Mouse (Mus musculus) midbrain, embryonic 16.5 days (tissue): Measurements from ENCODE around the gene Map4k4. TPM values are rescaled to one million over a fixed set of nuclear protein-coding genes. Genes with fewer than 3 reads are reported as not detected.

Experiments used
- ATAC-seq: fragments of 200-750 bp; cut with Nextera tagmentation; 2 replicates; pipeline ENCODE4 v1.8.0; 2017; ENCODE audit warnings: moderate TSS enrichment
- H3K27ac ChIP-seq: fragments of 300-500 bp; sonication (generic); 2 replicates; pipeline ENCODE4 v1.5.1; 2014; ENCODE audit warnings: mild to moderate bottlenecking, low read length, mixed read lengths
- H3K27me3 ChIP-seq: fragments of 300-500 bp; sonication (generic); 2 replicates; pipeline ENCODE4 v1.6.1; 2014; ENCODE audit warnings: low read depth, low read length, mixed read lengths; ENCODE audit not compliant: control insufficient read depth, insufficient read depth
- H3K36me3 ChIP-seq: fragments of 300-500 bp; sonication (generic); 2 replicates; pipeline ENCODE4 v1.6.1; 2014; ENCODE audit warnings: mild to moderate bottlenecking, low read length, moderate library complexity, mixed read lengths; ENCODE audit not compliant: control insufficient read depth, insufficient read depth
- H3K4me1 ChIP-seq: fragments of 300-500 bp; sonication (generic); 2 replicates; pipeline ENCODE4 v1.6.1; 2014; ENCODE audit warnings: mild to moderate bottlenecking, low read length, mixed read lengths; ENCODE audit not compliant: control insufficient read depth, insufficient read depth
- H3K4me2 ChIP-seq: fragments of 300-500 bp; sonication (generic); 2 replicates; pipeline ENCODE4 v1.6.1; 2014; ENCODE audit warnings: mild to moderate bottlenecking, low read length, mixed read lengths
- H3K4me3 ChIP-seq: fragments of 300-500 bp; sonication (generic); 2 replicates; pipeline ENCODE4 v1.5.1; 2014; ENCODE audit warnings: low read depth, mild to moderate bottlenecking, low read length, moderate library complexity, mixed read lengths
- H3K9ac ChIP-seq: fragments of 300-500 bp; sonication (generic); 2 replicates; pipeline ENCODE4 v1.6.1; 2014; ENCODE audit warnings: low read depth, low read length, mixed read lengths
- H3K9me3 ChIP-seq: fragments of 300-500 bp; sonication (generic); replicated peaks from 2 replicates; pipeline ENCODE4 v1.6.1; 2014; ENCODE audit warnings: mild to moderate bottlenecking, low read length, mixed read lengths; ENCODE audit not compliant: control insufficient read depth, poor library complexity, severe bottlenecking
- WGBS: fragments of 180-500 bp; shearing (Covaris S2); extraction: QIAGEN DNeasy Blood & Tissue Kit; methylation state at CpG from one replicate; pipeline ENCODE4 v1.1.7; 2014; 5-methylcytosine and 5-hydroxymethylcytosine counted together
- polyA plus RNA-seq: library from polyadenylated mRNA; unstranded; fragments of >200 nt; fragmentation: Nextera tagmentation; extraction: Ambion mirVana; gene quantifications from 2 replicates; pipeline ENCODE4 v1.2.1, GENCODE M21; 2015

Map4k4 gene
- polyA plus RNA-seq, 1 experiment from 2014 or later = 31.4 TPM

- H3K9me3 ChIP-seq = no peaks in the 10 kb centered on the region
- H3K4me2 ChIP-seq = peak overlapping the region; percentile 7
- no peaks in the 10 kb centered on the region for H3K36me3 ChIP-seq
- H3K27ac ChIP-seq = no peak overlapping the region
- H3K9ac ChIP-seq = 0 out of 2 replicates have a peak overlapping the region, but pooled peaks have one; percentile 21
- 90% methylated on average over 3 of the region's 3 CpGs for WGBS
- no peaks in the 10 kb centered on the region for H3K27me3 ChIP-seq
- peaks cover 60% of the 10 kb centered on the region for H3K4me1 ChIP-seq
- ATAC-seq = no peak
- peak overlapping the region; percentile 12; the same call in 1 of the 2 replicates for H3K4me3 ChIP-seq
Measured at GRCm38 (mm10) chr1:39904720-39905119, 4.0 kb downstream of the Map4k4 start.

GRCm38 (mm10) chr1:39906921-39907320, 6.2 kb downstream of the Map4k4 start:
- Histone ChIP-seq H3K4me2 (peak overlapping the region; percentile 31), H3K9me3 (no peaks in the 10 kb centered on the region), H3K4me3 (no peak overlapping the region), H3K27me3 (no peaks in the 10 kb centered on the region), H3K4me1 (peaks cover 63% of the 10 kb centered on the region), H3K27ac (no peak overlapping the region), H3K36me3 (no peaks in the 10 kb centered on the region), H3K9ac (peak overlapping the region; percentile 40; the same call in 1 of the 2 replicates)
- 62% methylated on average over 11 of the region's 11 CpGs for WGBS
- ATAC-seq = no peak

GRCm38 (mm10) chr1:39908976-39909375, 8.3 kb downstream of the Map4k4 start:
- no peaks in the 10 kb centered on the region for H3K27me3 ChIP-seq
- 97% methylated on average over 2 of the region's 2 CpGs for WGBS
- H3K27ac ChIP-seq = no peak overlapping the region
- H3K4me3 ChIP-seq = no peak overlapping the region
- peaks cover 55% of the 10 kb centered on the region for H3K4me1 ChIP-seq
- no peak for ATAC-seq
- no peaks in the 10 kb centered on the region for H3K9me3 ChIP-seq
- no peak overlapping the region for H3K4me2 ChIP-seq
- no peak overlapping the region for H3K9ac ChIP-seq
- no peaks in the 10 kb centered on the region for H3K36me3 ChIP-seq

- H3K27ac ChIP-seq = no peak overlapping the region
- ATAC-seq = 0 out of 2 replicates have a peak, but pooled peaks have one; percentile 6
- no peaks in the 10 kb centered on the region for H3K36me3 ChIP-seq
- H3K27me3 ChIP-seq = no peaks in the 10 kb centered on the region
- H3K4me1 ChIP-seq = peaks cover 32% of the 10 kb centered on the region
- no peak overlapping the region for H3K9ac ChIP-seq
- no peaks in the 10 kb centered on the region; the same call in 1 of the 2 replicates for H3K9me3 ChIP-seq
- WGBS = 69% methylated on average over 3 of the region's 3 CpGs
- no peak overlapping the region for H3K4me2 ChIP-seq
- no peak overlapping the region for H3K4me3 ChIP-seq
Measured at GRCm38 (mm10) chr1:39911446-39911845, 10.7 kb downstream of the Map4k4 start.

- 81% methylated on average over 4 of the region's 4 CpGs for WGBS
- no peak overlapping the region for H3K4me3 ChIP-seq
- H3K9me3 ChIP-seq = no peaks in the 10 kb centered on the region; the same call in 1 of the 2 replicates
- no peak overlapping the region for H3K9ac ChIP-seq
- H3K27ac ChIP-seq = no peak overlapping the region
- peaks cover 25% of the 10 kb centered on the region for H3K4me1 ChIP-seq
- no peaks in the 10 kb centered on the region for H3K36me3 ChIP-seq
- ATAC-seq = 0 out of 2 replicates have a peak, but pooled peaks have one; percentile 2
- no peaks in the 10 kb centered on the region for H3K27me3 ChIP-seq
- no peak overlapping the region for H3K4me2 ChIP-seq
Measured at GRCm38 (mm10) chr1:39913256-39913655, 12.5 kb downstream of the Map4k4 start.

- ATAC-seq = no peak
- Histone ChIP-seq H3K4me1 (peaks cover 20% of the 10 kb centered on the region), H3K36me3 (no peaks in the 10 kb centered on the region), H3K9ac (no peak overlapping the region), H3K27ac (no peak overlapping the region), H3K4me3 (no peak overlapping the region), H3K27me3 (no peaks in the 10 kb centered on the region), H3K9me3 (no peaks in the 10 kb centered on the region; the same call in 1 of the 2 replicates), H3K4me2 (no peak overlapping the region)
- 81% methylated on average over 4 of the region's 4 CpGs for WGBS
Measured at GRCm38 (mm10) chr1:39916144-39916543, 15.4 kb downstream of the Map4k4 start.

GRCm38 (mm10) chr1:39917855-39918516, 17.3 kb downstream of the Map4k4 start:
- Histone ChIP-seq H3K9me3 (no peaks in the 10 kb centered on the region; the same call in 1 of the 2 replicates), H3K4me1 (peaks cover 27% of the 10 kb centered on the region), H3K4me3 (no peak overlapping the region), H3K27ac (no peak overlapping the region), H3K4me2 (no peak overlapping the region), H3K36me3 (no peaks in the 10 kb centered on the region), H3K27me3 (no peaks in the 10 kb centered on the region), H3K9ac (no peak overlapping the region)
- no peak for ATAC-seq
- 86% methylated on average over 13 of the region's 13 CpGs for WGBS

GRCm38 (mm10) chr1:39918517-39919115, 17.9 kb downstream of the Map4k4 start:
- H3K27me3 ChIP-seq = no peaks in the 10 kb centered on the region
- peaks cover 29% of the 10 kb centered on the region for H3K4me1 ChIP-seq
- no peak for ATAC-seq
- no peak overlapping the region for H3K4me2 ChIP-seq
- H3K9me3 ChIP-seq = no peaks in the 10 kb centered on the region; the same call in 1 of the 2 replicates
- no peak overlapping the region for H3K27ac ChIP-seq
- H3K9ac ChIP-seq = no peak overlapping the region
- 80% methylated on average over 7 of the region's 7 CpGs for WGBS
- H3K36me3 ChIP-seq = no peaks in the 10 kb centered on the region
- no peak overlapping the region for H3K4me3 ChIP-seq

GRCm38 (mm10) chr1:39920616-39921015, 19.9 kb downstream of the Map4k4 start:
- Histone ChIP-seq H3K4me1 (peaks cover 35% of the 10 kb centered on the region), H3K9me3 (no peaks in the 10 kb centered on the region), H3K9ac (no peak overlapping the region), H3K27me3 (no peaks in the 10 kb centered on the region), H3K4me2 (no peak overlapping the region), H3K27ac (no peak overlapping the region), H3K36me3 (no peaks in the 10 kb centered on the region), H3K4me3 (no peak overlapping the region)
- 86% methylated on average over 2 of the region's 2 CpGs for WGBS
- no peak for ATAC-seq
